Mouse (Mus musculus): Measurements from ENCODE around the gene Rtn2. TPM values are rescaled to one million over a fixed set of nuclear protein-coding genes. Genes with fewer than 3 reads are reported as not detected.

Rtn2 gene
- 80.7 and 108 TPM in 2 replicates for total RNA-seq (2014; rRNA removed; ENCODE audit: low replicate concordance)
- 51.7 and 53.6 TPM in 2 replicates for polyA plus RNA-seq (2015; fragmentation: Nextera tagmentation; extraction: Ambion mirVana)

DNA sequence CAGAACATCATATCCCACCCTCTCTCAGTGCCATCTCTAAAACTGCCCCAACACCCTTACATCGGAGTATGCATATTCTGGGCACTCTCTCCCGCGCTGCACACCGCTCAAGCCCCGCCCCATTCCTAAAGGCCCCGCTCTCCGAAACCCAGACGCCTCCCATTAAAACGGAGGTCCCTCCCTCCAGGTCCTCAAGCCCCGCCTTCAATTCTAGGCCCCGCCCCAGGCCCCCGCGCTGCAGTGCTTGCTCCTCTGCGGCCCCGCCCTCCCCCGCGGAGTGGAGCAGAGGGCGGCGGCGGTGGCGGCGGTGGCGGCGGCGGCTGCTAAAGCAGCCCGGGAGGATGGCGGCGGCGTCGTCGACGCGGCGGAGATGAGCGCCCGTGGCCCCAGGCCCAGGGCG lies at the start of gene Rtn2:
Gene Rtn2, plus strand, starts transcription at position 240 of the 400 bp plus-strand sequence.
- Histone ChIP-seq H3K36me3 (replicated peaks; ENCODE audit: control insufficient read depth, insufficient read depth, low read length) (no peaks in the 10 kb centered on the region), H3K27ac (ENCODE audit: low read depth) (no peak within 1 kb of the TSS), H3K27me3 (ENCODE audit: control insufficient read depth, insufficient read depth, low read length) (peaks cover 51% of the 10 kb centered on the region), H3K9me3 (replicated peaks; ENCODE audit: control insufficient read depth, low read length) (no peaks in the 10 kb centered on the region), H3K4me1 (ENCODE audit: control insufficient read depth, insufficient read depth) (peaks cover 13% of the 10 kb centered on the region; the same call in 1 of the 2 replicates), H3K4me2 (ENCODE audit: low read depth, low read length) (peak within 1 kb of the TSS; percentile 96), H3K9ac (replicated peaks; ENCODE audit: low read depth, low read length) (no peak within 1 kb of the TSS), H3K4me3 (ENCODE audit: low read depth, low read length) (peak within 1 kb of the TSS; percentile 47)
- ATAC-seq (ENCODE audit: insufficient read depth, low read depth) (peak; percentile 62), DNase-seq (ENCODE audit: low spot score) (no peak)
- WGBS, result 1% methylated on average over 37 of the region's 37 CpGs
- TF ChIP-seq EP300 (IDR thresholded peaks at IDR 0.05; ENCODE audit: low read depth) (no peak), CTCF (IDR thresholded peaks at IDR 0.05; ENCODE audit: low read depth) (no peak)

GRCm38 (mm10) chr7:19234652-19235051 lies 47.8 kb upstream of the Rtn2 start:
- 70% methylated on average over 5 of the region's 5 CpGs for WGBS
- H3K27me3 ChIP-seq (ENCODE audit: control insufficient read depth, insufficient read depth, low read length), result no peaks in the 10 kb centered on the region
- TF ChIP-seq EP300 (IDR thresholded peaks at IDR 0.05; ENCODE audit: low read depth) (no peak), CTCF (IDR thresholded peaks at IDR 0.05; ENCODE audit: low read depth) (no peak)
- DNase-seq (ENCODE audit: low spot score), result no peak
- H3K4me3 ChIP-seq (ENCODE audit: low read depth, low read length), result no peak overlapping the region
- H3K36me3 ChIP-seq (replicated peaks; ENCODE audit: control insufficient read depth, insufficient read depth, low read length), result no peaks in the 10 kb centered on the region
- H3K9ac ChIP-seq (replicated peaks; ENCODE audit: low read depth, low read length), result no peak overlapping the region
- peak overlapping the region; percentile 81; the same call in 1 of the 2 replicates for H3K27ac ChIP-seq (ENCODE audit: low read depth)
- no peaks in the 10 kb centered on the region for H3K9me3 ChIP-seq (replicated peaks; ENCODE audit: control insufficient read depth, low read length)
- H3K4me2 ChIP-seq (ENCODE audit: low read depth, low read length), result no peak overlapping the region
- no peak for ATAC-seq (ENCODE audit: insufficient read depth, low read depth)
- H3K4me1 ChIP-seq (ENCODE audit: control insufficient read depth, insufficient read depth), result peaks cover 38% of the 10 kb centered on the region

- H3K36me3 ChIP-seq (replicated peaks; ENCODE audit: control insufficient read depth, insufficient read depth, low read length), result no peaks in the 10 kb centered on the region
- TF ChIP-seq EP300 (IDR thresholded peaks at IDR 0.05; ENCODE audit: low read depth) (no peak), CTCF (IDR thresholded peaks at IDR 0.05; ENCODE audit: low read depth) (no peak)
- peaks cover 35% of the 10 kb centered on the region for H3K4me1 ChIP-seq (ENCODE audit: control insufficient read depth, insufficient read depth)
- no peak overlapping the region for H3K9ac ChIP-seq (replicated peaks; ENCODE audit: low read depth, low read length)
- H3K27me3 ChIP-seq (ENCODE audit: control insufficient read depth, insufficient read depth, low read length), result no peaks in the 10 kb centered on the region
- H3K9me3 ChIP-seq (replicated peaks; ENCODE audit: control insufficient read depth, low read length), result no peaks in the 10 kb centered on the region
- no peak for DNase-seq (ENCODE audit: low spot score)
- H3K27ac ChIP-seq (ENCODE audit: low read depth), result peak overlapping the region; percentile 81
- ATAC-seq (ENCODE audit: insufficient read depth, low read depth), result no peak
- no peak overlapping the region for H3K4me3 ChIP-seq (ENCODE audit: low read depth, low read length)
- H3K4me2 ChIP-seq (ENCODE audit: low read depth, low read length), result no peak overlapping the region
- 65% methylated on average over 2 of the region's 2 CpGs for whole genome bisulfite sequencing
Observed at GRCm38 (mm10) chr7:19235092-19235671, 47.2 kb upstream of the Rtn2 start.

DNA sequence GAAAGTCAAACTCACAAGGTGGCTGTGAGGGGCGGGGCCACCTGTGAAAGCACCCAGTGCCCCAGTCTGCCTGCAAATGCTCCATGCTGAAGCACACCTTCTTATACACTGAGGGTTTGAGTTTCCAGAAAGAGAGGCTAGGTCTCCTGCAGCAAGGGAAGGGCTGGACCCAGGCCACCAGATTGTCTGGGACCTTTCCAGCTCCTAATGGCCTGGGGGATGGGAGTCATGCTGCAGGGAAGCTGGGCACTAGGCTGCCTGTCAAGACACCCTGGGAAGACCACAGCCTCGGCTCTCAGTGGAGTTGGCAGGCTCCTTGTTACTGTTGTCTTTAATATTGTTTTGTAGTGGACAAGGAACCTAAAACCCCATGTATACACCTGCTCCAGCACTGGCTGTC lies 46.0 kb upstream of the Rtn2 start:
- Histone ChIP-seq H3K9me3 (replicated peaks; ENCODE audit: control insufficient read depth, low read length) (no peaks in the 10 kb centered on the region), H3K4me1 (ENCODE audit: control insufficient read depth, insufficient read depth) (peaks cover 35% of the 10 kb centered on the region), H3K4me2 (ENCODE audit: low read depth, low read length) (no peak overlapping the region), H3K27me3 (ENCODE audit: control insufficient read depth, insufficient read depth, low read length) (no peaks in the 10 kb centered on the region), H3K27ac (ENCODE audit: low read depth) (peak overlapping the region; percentile 81), H3K9ac (replicated peaks; ENCODE audit: low read depth, low read length) (peak overlapping the region; percentile 8; the same call in 1 of the 2 replicates), H3K36me3 (replicated peaks; ENCODE audit: control insufficient read depth, insufficient read depth, low read length) (no peaks in the 10 kb centered on the region), H3K4me3 (ENCODE audit: low read depth, low read length) (no peak overlapping the region)
- WGBS, result 50% methylated on average over 2 of the region's 2 CpGs
- peak; percentile 12 for ATAC-seq (ENCODE audit: insufficient read depth, low read depth)
- no peak for TF ChIP-seq CTCF (IDR thresholded peaks at IDR 0.05; ENCODE audit: low read depth)
- TF ChIP-seq EP300 (IDR thresholded peaks at IDR 0.05; ENCODE audit: low read depth), result no peak
- DNase-seq (ENCODE audit: low spot score), result peak; percentile 47

- TF ChIP-seq EP300 (IDR thresholded peaks at IDR 0.05; ENCODE audit: low read depth) (0 out of 2 replicates have a peak, but pooled peaks have one; percentile 31), CTCF (IDR thresholded peaks at IDR 0.05; ENCODE audit: low read depth) (no peak)
- Histone ChIP-seq H3K36me3 (replicated peaks; ENCODE audit: control insufficient read depth, insufficient read depth, low read length) (no peaks in the 10 kb centered on the region), H3K4me2 (ENCODE audit: low read depth, low read length) (no peak overlapping the region), H3K4me1 (ENCODE audit: control insufficient read depth, insufficient read depth) (peaks cover 35% of the 10 kb centered on the region), H3K9ac (replicated peaks; ENCODE audit: low read depth, low read length) (no peak overlapping the region), H3K27ac (ENCODE audit: low read depth) (peak overlapping the region; percentile 87), H3K9me3 (replicated peaks; ENCODE audit: control insufficient read depth, low read length) (no peaks in the 10 kb centered on the region), H3K4me3 (ENCODE audit: low read depth, low read length) (no peak overlapping the region), H3K27me3 (ENCODE audit: control insufficient read depth, insufficient read depth, low read length) (no peaks in the 10 kb centered on the region)
- ATAC-seq (ENCODE audit: insufficient read depth, low read depth) (peak; percentile 28; the same call in 1 of the 2 replicates), DNase-seq (ENCODE audit: low spot score) (peak; percentile 79)
- WGBS, result 59% methylated on average over 4 of the region's 4 CpGs
Observed at GRCm38 (mm10) chr7:19238344-19238743, 44.1 kb upstream of the Rtn2 start.
